ENCODE assay signal across 8 mouse cellular contexts in the genomic region with DNA sequence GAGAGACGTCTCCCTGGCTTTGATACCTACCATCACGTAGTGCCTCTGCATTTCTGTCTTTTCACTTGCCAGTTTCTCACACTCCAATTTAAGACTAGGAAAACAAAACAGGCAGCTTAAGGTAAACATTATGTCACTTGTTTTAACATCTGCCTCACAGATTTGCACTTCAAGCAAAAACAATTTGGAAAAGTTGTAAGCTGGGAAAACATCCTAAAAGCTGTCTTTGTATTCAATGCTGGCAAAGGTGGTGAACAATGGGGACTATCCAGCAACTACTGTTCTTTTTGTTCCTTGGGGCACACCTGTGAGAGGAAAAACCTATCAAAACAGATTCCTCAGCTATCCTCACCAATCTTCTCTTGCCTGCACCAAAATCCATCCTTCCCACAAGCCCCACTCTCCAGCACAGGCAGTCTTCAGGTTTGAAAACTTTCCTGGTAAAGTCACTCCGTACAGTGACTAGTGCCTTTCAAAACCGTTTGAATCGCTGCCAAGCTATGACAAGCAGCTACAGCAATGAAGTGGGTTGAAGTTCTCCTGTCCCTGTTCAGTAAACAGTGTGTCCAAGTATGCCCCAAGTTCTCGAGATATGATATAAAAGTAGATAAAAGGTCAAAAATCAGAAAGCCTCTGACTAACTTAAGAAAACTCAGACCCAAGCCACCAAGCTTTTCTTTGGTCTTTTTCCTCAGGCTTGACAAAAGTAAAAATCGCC. TPM values are rescaled to one million over a fixed set of nuclear protein-coding genes. Genes with fewer than 3 reads are reported as not detected.
DNase-seq lines count a peak whose midpoint lies in the region; TF ChIP-seq lines count a peak whose summit lies in the region.

No protein-coding gene starts in this region.

- peaks cover 41% of the 10 kb centered on the region for H3K27me3 ChIP-seq in midbrain, embryonic 10.5 days (ENCODE audit: low read depth, poor library complexity, severe bottlenecking)

- H3K9me3 ChIP-seq in midbrain, embryonic 10.5 days (replicated peaks): no peaks in the 10 kb centered on the region

- peak overlapping the region; percentile 90 for H3K4me3 ChIP-seq in cortical plate, adult 2 months (ENCODE audit: insufficient read depth, low read length)
- H3K4me3 ChIP-seq in midbrain, embryonic 10.5 days: peak overlapping the region; percentile 81

- no peak for TF ChIP-seq CTCF in cortical plate, adult 2 months (IDR thresholded peaks at IDR 0.05; ENCODE audit: extremely low read depth, insufficient read depth, low read length)

- TF ChIP-seq POLR2A in cortical plate, adult 2 months (IDR thresholded peaks at IDR 0.05; ENCODE audit: extremely low read depth, insufficient read depth, low read length): no peak

- H3K36me3 ChIP-seq in midbrain, embryonic 10.5 days: peaks cover 22% of the 10 kb centered on the region

- 31% methylated on average over 7 of the region's 7 CpGs for WGBS in midbrain, embryonic 10.5 days

- H3K4me1 ChIP-seq in cortical plate, adult 2 months (ENCODE audit: control insufficient read depth, insufficient read depth, low read length): no peaks in the 10 kb centered on the region; the same call in 1 of the 2 replicates
- H3K4me1 ChIP-seq in midbrain, embryonic 10.5 days: peaks cover 59% of the 10 kb centered on the region

- H3K27ac ChIP-seq in cortical plate, adult 2 months (ENCODE audit: insufficient read depth, low read length): no peak overlapping the region
- H3K27ac ChIP-seq in midbrain, embryonic 10.5 days (replicated peaks): peak overlapping the region; percentile 94

- intact Hi-C loops in heart, postnatal 10 days (cut with DNase I): loop anchor here (5.0 to 10.0 kb wide), 2 partner anchors 151 to 1593 kb away; no protein-coding TSS in a partner anchor

- DNase-seq in urinary bladder, postnatal 14 days (ENCODE audit: low spot score): peak; percentile 82
- no peak for DNase-seq in urinary bladder, adult 2 months (ENCODE audit: low spot score)
- DNase-seq in heart, postnatal 10 days: peak; percentile 36 to 37
- peak; percentile 52 to 60 for DNase-seq in kidney, postnatal 36 days
- DNase-seq in midbrain, embryonic 10.5 days (ENCODE audit: low spot score): no peak
- no peak for DNase-seq in layer of hippocampus, adult 11-12 months (ENCODE audit: low spot score)
- no peak for DNase-seq in yolk sac, embryonic 10.5 days (ENCODE audit: low spot score)

RNA-seq across cellular contexts. Expression of a gene that starts 2.7 kb away (rescaled TPM):
- 32.0 and 32.4 TPM in 2 replicates for polyA plus RNA-seq in urinary bladder, adult 2 months (2012; rRNA removed)
- polyA plus RNA-seq in cortical plate, adult 2 months (2012; rRNA removed): 45.4 and 46.7 TPM in 2 replicates
- total RNA-seq in heart, postnatal 10 days (2021): 10 to 100 TPM; 12.3 to 14.2 TPM
- polyA plus RNA-seq in midbrain, embryonic 10.5 days (2016; fragmentation: Nextera tagmentation; extraction: Ambion mirVana): 27.2 and 30.6 TPM in 2 replicates

Comparison
In these comparisons a context has a peak if more than half of its experiments do, and no peak if none do; other contexts are left out.
1. DNase-seq: peak in urinary bladder, postnatal 14 days (single experiment), heart, postnatal 10 days (2 of 2) and kidney, postnatal 36 days (2 of 2); none in urinary bladder, adult 2 months (single experiment), midbrain, embryonic 10.5 days (single experiment), layer of hippocampus, adult 11-12 months (single experiment) and yolk sac, embryonic 10.5 days (single experiment).